Mouse (Mus musculus): ENCODE data around the gene Zc3h7b. TPM values are rescaled to one million over a fixed set of nuclear protein-coding genes. Genes with fewer than 3 reads are reported as not detected.
A peak's percentile ranks its signal among the peaks of the same experiment; 100 is the strongest.

Gene Zc3h7b
- total and polyA plus RNA-seq, 3 experiments, result 18.2 to 108 (median 41.5) TPM

DNA sequence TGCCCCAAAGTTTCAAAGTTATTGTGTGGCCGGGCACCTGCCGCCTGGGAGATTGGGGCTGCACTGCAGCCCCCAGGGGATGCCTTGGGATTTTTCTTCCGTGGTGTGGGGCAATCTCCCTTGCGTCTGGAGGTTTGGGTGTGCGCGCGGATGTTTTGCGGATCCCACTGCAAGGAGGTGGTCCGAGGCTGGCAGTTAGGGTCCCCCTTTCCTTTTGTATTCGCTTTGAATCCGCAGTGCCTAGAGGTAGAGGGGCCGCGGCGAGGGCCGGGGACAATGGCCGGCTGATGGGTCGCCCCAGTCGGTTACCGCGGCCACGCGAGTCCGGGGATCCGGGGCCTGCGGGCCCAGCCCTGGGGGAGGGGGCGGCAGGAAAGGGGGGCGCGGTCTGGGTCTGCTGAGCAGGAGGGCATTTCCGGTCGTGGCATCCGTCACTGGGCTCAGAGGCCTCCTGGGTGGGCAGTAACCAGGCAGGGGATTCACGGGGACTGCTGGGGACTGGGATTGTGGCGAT, 801 bp downstream of the Zc3h7b start (continued):
- TF ChIP-seq E2F4 (IDR thresholded peaks at IDR 0.05; ENCODE audit: borderline replicate concordance, low read depth, low read length) (no peak), USF1 (IDR thresholded peaks at IDR 0.05; ENCODE audit: low read depth, low read length) (no peak), TBP (IDR thresholded peaks at IDR 0.05; ENCODE audit: low read depth, low read length) (0 out of 2 replicates have a peak, but pooled peaks have one; percentile 22), MXI1 (IDR thresholded peaks at IDR 0.05; ENCODE audit: low read depth, low read length) (no peak), MAZ (IDR thresholded peaks at IDR 0.05; ENCODE audit: low read depth, low read length) (peak; percentile 53; the same call in 1 of the 2 replicates), RCOR1 (IDR thresholded peaks at IDR 0.05; ENCODE audit: low read depth, low read length) (no peak)

DNA sequence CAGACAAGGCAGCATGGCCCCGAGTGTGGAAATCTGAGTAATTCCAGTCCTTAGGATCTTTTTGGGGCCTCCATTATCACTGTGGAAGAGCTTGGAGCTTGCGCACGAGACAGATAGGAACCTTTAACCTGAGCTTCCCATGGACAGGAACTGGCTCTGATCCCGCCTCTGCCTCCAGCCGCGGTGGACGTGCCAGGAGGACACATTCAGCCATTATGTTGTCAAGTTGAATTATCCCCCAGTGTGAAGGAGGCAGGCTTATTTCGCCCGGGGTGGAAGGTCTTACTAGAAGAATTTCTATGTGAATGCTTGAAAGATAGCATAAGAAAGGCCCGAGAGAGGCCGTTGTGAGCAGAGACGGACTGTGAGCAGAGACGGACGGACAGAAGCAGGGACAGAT, 4.9 kb downstream of the Zc3h7b start:
- Histone ChIP-seq H3K9me3 (replicated peaks; ENCODE audit: insufficient read depth, low read length) (no peaks in the 10 kb centered on the region), H3K36me3 (ENCODE audit: control insufficient read depth in 1 of 2, insufficient read depth in 2 of 2, low read length in 2 of 2) (peaks cover 0 to 6% of the 10 kb centered on the region in 2 experiments; a peak in 1 of 4 replicates), H3K79me2 (ENCODE audit: control insufficient read depth, insufficient read depth, low read length, poor library complexity) (peaks cover 22% of the 10 kb centered on the region), H3K4me3 (ENCODE audit: control insufficient read depth in 1 of 2, insufficient read depth in 1 of 2, low read depth in 2 of 2, low read length in 2 of 2) (no peak overlapping the region), H3K27ac (ENCODE audit: control insufficient read depth, low read depth, low read length) (no peak overlapping the region), H3K9ac (ENCODE audit: control insufficient read depth, low read depth, low read length, poor library complexity, severe bottlenecking) (no peak overlapping the region), H3K4me1 (ENCODE audit: control insufficient read depth in 1 of 2, insufficient read depth in 2 of 2, low read length in 2 of 2) (peaks cover 0 to 6% of the 10 kb centered on the region in 2 experiments; a peak in 3 of 4 replicates), H3K27me3 (ENCODE audit: control insufficient read depth in 1 of 2, insufficient read depth in 2 of 2, low read length in 2 of 2) (no peaks in the 10 kb centered on the region)
- no peak for TF ChIP-seq POLR2AphosphoS5 (IDR thresholded peaks at IDR 0.05; ENCODE audit: borderline replicate concordance, low read depth, low read length)
- no peak for TF ChIP-seq MAFK (IDR thresholded peaks at IDR 0.05; ENCODE audit: borderline replicate concordance, low read depth, low read length)
- TF ChIP-seq SIN3A (IDR thresholded peaks at IDR 0.05; ENCODE audit: low read length), result no peak
- TF ChIP-seq TBP (IDR thresholded peaks at IDR 0.05; ENCODE audit: low read depth, low read length), result no peak
- no peak for DNase-seq (ENCODE audit: low read depth, low spot score)

DNA sequence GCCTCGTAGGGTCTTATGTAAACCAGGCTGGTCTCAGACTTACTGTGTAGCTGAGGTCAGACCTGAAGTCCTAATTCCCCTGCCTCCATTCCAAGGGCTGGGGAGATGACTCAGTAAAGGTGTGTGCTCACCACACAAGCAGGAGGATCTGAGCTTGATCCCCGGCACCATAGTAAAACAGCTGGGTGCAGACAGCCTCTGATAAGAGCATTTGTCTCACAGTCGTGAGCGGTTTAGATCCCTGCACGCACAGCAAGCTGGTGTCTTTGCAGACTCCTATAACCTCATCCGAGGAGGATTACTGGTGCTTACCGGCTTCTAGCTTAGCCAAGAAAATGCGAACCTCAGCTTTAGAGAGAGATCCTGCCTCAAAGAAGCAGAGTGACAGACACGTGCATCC, 8.8 kb downstream of the Zc3h7b start:
- Histone ChIP-seq H3K36me3 (ENCODE audit: control insufficient read depth in 1 of 2, insufficient read depth in 2 of 2, low read length in 2 of 2) (no peaks in the 10 kb centered on the region), H3K79me2 (ENCODE audit: control insufficient read depth, insufficient read depth, low read length, poor library complexity) (no peaks in the 10 kb centered on the region), H3K27me3 (ENCODE audit: control insufficient read depth in 1 of 2, insufficient read depth in 2 of 2, low read length in 2 of 2) (no peaks in the 10 kb centered on the region), H3K4me3 (ENCODE audit: control insufficient read depth in 1 of 2, insufficient read depth in 1 of 2, low read depth in 2 of 2, low read length in 2 of 2) (no peak overlapping the region), H3K4me1 (ENCODE audit: control insufficient read depth in 1 of 2, insufficient read depth in 2 of 2, low read length in 2 of 2) (no peaks in the 10 kb centered on the region), H3K9ac (ENCODE audit: control insufficient read depth, low read depth, low read length, poor library complexity, severe bottlenecking) (no peak overlapping the region), H3K27ac (ENCODE audit: control insufficient read depth, low read depth, low read length) (no peak overlapping the region), H3K9me3 (replicated peaks; ENCODE audit: insufficient read depth, low read length) (no peaks in the 10 kb centered on the region)
- no peak for DNase-seq (ENCODE audit: low read depth, low spot score)
- no peak for TF ChIP-seq NRF1 (IDR thresholded peaks at IDR 0.05; ENCODE audit: insufficient read depth, low read depth, low read length, poor library complexity, severe bottlenecking)
- TF ChIP-seq EP300 (IDR thresholded peaks at IDR 0.05; ENCODE audit: low read depth in 1 of 2, low read length in 2 of 2), result no peak
- no peak for TF ChIP-seq MAFK (IDR thresholded peaks at IDR 0.05; ENCODE audit: borderline replicate concordance, low read depth, low read length)
- TF ChIP-seq SMC3 (IDR thresholded peaks at IDR 0.05; ENCODE audit: low read depth, low read length), result no peak
